Mouse (Mus musculus) CH12F3 (cell line): ENCODE measurements at regions not wholly inside any gene's neighbourhood (a gene's known extent, or its start where the extent isn't known, plus 50 kb on each side); places are given as distances from the start of the nearest gene placed in this dataset.

Source experiments
- in situ Hi-C: fragments of 300-500 bp; cut with MboI; formaldehyde crosslinking; loops from 2 replicates; pipeline ENCODE4 v1.14.3; 2020; ENCODE audit warnings: low sequenced_read_pairs

DNA sequence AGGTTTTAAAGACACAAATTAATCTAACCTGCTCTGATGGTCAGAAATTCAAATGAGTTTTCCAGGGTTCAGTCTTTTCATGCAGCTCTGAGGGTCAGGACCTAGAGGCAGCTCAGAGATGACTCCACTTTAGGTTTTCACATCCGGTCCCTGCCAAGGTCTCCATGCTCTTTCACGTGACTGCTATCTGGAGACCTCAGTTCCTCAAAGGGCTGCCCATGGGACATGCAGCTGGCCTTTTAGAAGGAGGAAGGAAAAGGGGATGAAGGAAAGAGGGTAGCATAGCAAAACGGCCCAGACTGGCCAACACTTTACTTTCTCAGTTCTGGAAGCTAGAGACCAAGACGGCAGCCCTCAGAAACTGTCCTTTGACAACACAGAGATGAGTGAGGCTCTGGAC is 276.6 kb downstream of the Nuak1 start:
- in situ Hi-C loops: no loop called here

- in situ Hi-C loops: no loop called here
These were observed 274.4 kb downstream of the Nuak1 start for GRCm38 (mm10) chr10:84165832-84166567.

- in situ Hi-C loops: no loop called here
These were observed 273.9 kb downstream of the Nuak1 start for GRCm38 (mm10) chr10:84166568-84166905.

GRCm38 (mm10) chr10:84172828-84173321 is 267.5 kb downstream of the Nuak1 start:
- in situ Hi-C loops: no loop called here

GRCm38 (mm10) chr10:84183239-84183638 is 257.2 kb downstream of the Nuak1 start:
- in situ Hi-C loops: no loop called here

GRCm38 (mm10) chr10:84186466-84186865 is 253.9 kb downstream of the Nuak1 start:
- in situ Hi-C loops: no loop called here

DNA sequence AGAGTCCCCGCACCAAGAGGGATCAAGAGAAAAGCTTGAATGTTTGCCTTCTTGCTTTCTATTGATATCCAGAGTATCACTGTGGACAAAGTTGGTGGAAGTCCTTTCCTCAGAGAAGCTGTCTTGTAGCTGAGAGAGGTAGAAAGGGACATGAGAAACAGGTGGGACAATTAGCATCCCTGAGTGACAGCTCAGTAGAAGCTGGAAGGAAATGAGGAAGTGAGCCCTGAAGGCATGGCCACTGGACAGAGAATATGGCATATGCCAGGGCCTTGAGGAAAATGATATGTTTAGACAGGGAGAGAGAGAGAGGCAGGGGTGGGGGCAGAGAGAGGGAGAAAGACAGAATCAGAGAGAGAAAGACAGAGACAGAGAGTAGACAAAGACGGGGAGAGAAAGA is 241.4 kb downstream of the Nuak1 start:
- in situ Hi-C loops: no loop called here

- in situ Hi-C loops: no loop called here
These were observed 238.6 kb downstream of the Nuak1 start for GRCm38 (mm10) chr10:84201785-84202184.

DNA sequence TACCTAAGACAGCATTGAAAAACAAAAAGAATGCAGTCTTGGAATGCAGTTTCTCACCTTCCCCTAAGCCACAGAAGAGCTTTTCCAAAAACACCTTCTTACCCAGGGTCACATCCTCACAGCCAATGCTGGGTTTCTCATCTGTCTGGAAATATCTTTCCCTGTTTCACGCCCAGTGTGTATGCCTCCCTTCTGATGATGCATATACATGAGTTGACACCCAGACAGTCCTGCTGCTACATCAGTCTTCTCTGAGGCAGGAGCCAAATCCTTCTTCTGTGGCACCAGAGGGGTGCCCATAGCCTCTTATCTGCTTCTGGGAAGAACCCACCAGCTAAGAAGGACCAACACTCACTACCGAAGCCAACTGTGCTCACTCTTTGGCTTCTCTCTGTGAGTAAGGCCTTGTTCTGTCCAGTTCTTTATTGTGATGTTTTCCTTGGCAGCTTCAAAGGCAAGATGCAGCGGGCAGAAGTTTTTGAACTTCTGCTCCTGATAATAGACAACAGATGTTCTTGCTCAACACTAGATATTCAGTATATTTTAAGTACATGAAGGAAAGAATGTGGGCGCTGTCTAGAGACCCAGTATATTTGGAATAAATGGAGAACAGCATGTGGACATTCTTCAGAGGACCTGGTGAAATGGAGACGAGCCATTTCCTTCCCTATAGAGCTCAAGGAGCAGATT is 228.2 kb downstream of the Nuak1 start:
- in situ Hi-C loops: no loop called here

GRCm38 (mm10) chr10:84214812-84215211 is 225.6 kb downstream of the Nuak1 start:
- in situ Hi-C loops: no loop called here

DNA sequence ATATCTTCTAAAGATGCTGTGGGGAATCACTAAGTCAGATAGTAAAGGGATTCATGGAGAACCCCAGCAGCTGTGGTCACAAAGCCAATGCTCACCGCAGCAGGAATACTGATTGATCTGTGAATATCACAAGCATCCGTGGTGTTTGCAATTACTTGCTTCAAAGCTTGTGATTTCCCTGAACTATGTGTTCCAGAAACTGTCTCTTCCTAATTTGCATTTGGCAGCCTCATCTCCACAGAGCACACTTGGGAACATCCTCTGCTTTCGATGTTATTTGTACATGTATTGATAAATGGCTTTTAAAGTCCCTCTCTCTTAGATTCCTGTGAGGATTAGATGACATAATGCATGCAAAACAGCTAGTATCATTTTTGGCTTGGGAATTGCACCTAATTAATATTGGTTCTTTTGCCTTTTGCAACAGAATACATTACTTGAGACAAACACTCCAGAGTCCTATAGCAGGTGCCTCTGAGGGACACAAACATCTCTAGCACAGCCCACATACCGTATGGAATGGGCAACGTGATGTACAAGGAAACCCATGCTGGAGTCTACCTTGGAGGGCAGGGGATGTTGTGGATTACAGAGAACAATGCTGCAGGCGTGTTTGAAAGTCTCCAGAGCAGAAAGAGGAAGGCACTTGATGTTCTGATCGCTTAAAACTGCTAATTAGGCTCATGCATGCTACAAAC is 211.0 kb downstream of the Nuak1 start:
- in situ Hi-C loops: no loop called here

DNA sequence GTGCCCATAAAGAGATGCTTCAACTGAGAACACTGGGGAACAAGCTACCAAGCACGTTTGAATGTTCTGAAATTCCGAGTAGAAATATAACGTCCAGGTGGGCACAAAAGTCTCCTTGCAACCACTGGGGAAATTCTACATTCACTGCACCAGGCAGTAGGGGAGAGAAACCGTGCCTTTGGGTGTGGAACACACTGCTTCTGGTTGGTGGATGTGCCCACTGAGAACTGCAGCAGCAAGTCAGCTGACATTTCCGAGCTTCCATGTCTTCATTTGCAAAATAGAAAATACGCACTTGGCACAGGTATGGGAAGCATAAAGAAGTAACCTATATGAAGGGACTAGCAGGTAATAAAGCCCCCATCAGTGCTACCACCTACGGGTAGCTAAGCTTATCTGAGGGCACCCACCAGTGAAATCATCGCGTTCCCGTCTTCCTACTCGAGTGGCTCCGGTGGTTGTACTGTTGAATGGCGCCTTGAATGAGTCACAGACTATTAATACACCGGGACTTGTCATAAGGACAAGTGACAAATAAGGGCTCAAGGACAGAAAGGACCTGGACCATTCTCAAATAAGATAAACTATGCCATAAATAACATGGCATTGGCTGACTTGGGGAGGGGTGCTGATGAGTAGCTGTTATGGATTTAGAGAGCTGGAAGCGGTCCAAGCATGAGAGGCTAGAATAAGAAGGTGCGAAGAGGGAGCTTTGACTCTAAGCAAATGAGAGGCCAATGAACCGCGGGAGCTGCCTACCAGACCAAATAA is 210.2 kb downstream of the Nuak1 start:
- in situ Hi-C loops: no loop called here

GRCm38 (mm10) chr10:84235006-84235405 is 205.4 kb downstream of the Nuak1 start:
- in situ Hi-C loops: no loop called here

DNA sequence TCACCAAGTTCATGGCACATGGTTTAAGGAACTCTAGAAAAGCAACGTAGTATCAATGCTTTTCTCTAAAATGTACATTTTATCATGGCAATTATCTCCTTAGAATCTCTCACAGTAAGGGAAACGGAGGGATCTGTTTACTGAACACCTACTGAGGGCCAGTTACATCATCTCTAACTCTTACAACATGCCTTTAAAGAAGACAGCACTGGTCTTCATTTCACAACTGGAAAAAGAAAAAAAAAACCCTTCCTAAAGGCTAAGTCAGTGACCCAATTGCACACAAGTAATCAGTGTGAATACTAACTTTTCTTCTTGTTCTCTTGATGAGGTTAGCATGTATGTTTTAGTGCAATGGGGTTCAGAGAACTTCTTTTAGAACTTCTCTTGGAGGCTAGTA is 204.2 kb downstream of the Nuak1 start:
- in situ Hi-C loops: no loop called here

DNA sequence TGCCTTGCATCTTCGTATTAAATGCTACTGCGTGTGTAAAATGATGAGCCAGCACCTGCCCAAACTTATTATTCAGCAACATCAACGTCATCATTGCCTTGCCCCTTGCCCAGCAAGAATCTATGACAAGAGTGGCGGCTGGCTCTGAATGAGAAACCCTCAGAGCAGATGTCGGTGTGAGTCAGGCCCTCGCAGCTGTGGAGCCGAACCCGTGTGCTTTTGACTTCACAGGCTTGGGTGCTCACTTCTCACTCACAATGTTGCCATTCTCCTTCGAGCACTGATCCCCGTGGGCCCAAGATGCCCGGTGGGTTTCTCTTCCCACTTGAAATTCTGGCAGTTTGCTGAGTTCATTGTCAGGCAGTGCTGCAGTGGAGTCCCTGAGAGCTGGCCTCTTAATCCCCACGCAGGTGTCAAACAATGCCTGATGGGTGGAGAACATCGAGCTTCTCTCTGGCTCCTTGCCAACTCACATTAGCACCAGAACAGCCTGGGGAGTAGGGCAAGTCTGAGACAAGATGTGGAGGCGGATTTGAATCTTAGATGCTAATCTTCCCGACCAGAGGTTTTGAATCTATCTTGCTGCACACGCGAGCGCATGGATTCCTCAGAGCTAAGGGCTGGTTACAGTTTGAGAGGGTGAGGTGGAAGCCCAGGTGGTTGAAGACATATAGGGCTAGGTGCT is 202.0 kb downstream of the Nuak1 start:
- in situ Hi-C loops: no loop called here

DNA sequence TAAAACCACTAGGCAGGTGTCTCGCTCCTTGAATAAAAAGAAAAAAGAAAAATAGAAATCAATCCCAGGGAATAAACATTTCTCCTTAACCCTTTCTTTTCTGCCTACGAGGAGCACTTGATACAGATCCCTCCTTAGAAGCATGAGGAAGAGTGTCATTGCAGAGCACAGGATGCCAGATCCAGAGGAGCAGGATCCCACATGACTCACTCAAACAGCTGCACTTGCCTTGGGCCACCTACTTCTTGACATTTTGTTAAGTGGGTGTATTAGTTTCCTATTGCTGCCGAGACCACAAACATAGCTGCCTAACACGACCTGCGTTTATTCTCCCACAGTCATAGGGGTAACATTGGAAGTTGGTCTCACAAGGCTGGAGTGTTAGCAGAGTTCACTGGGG is 197.1 kb downstream of the Nuak1 start:
- in situ Hi-C loops: no loop called here

DNA sequence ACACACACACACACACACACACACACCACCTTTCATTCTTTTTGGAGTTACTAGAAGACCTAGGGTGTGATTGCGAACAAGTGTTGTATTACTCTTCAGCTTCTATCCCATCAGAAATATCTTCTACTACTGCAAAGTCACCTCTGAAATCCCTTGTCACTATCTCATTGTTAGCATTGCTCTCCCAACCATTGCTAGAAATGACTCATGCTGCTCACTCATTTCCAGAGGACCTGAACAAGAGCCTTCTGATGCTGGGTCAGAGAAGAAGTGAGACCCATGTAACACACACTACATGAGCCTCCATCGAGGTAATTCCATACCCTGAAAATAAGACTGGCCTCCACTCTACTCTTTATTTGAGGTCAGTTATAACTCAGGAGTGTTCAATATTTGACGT is 191.1 kb downstream of the Nuak1 start:
- in situ Hi-C loops: no loop called here

- in situ Hi-C loops: no loop called here
These were observed 179.3 kb downstream of the Nuak1 start for GRCm38 (mm10) chr10:84260931-84261650.

GRCm38 (mm10) chr10:84262943-84263342 is 177.5 kb downstream of the Nuak1 start:
- in situ Hi-C loops: no loop called here
